Mouse (Mus musculus) stomach, postnatal 0 days (tissue): ENCODE data around the gene Hspbp1. TPM values are rescaled to one million over a fixed set of nuclear protein-coding genes. Genes with fewer than 3 reads are reported as not detected.

Experiments
- ATAC-seq: fragments of 200-750 bp; cut with Nextera tagmentation; 2 replicates; pipeline ENCODE4 v1.8.0; 2017; ENCODE audit not compliant: low FRiP score, low TSS enrichment
- DNase-seq: peaks from one replicate; pipeline ENCODE4 v3.0.0-alpha.2; 2016; ENCODE audit warnings: low spot score
- H3K27ac ChIP-seq: fragments of 300-500 bp; sonication (generic); replicated peaks from 2 replicates; pipeline ENCODE4 v1.5.1; 2014; ENCODE audit warnings: mild to moderate bottlenecking, control low read depth
- H3K27me3 ChIP-seq: fragments of 300-500 bp; sonication (generic); 2 replicates; pipeline ENCODE4 v1.6.1; 2014; ENCODE audit warnings: low read length; ENCODE audit not compliant: control insufficient read depth, insufficient read depth
- H3K36me3 ChIP-seq: fragments of 300-500 bp; sonication (generic); 2 replicates; pipeline ENCODE4 v1.6.1; 2014; ENCODE audit warnings: low read length, mixed read lengths; ENCODE audit not compliant: control insufficient read depth, insufficient read depth
- H3K4me1 ChIP-seq: fragments of 300-500 bp; sonication (generic); replicated peaks from 2 replicates; pipeline ENCODE4 v1.6.1; 2014; ENCODE audit warnings: antibody characterized with exemption; ENCODE audit not compliant: control insufficient read depth, insufficient read depth
- H3K4me2 ChIP-seq: fragments of 300-500 bp; sonication (generic); replicated peaks from 2 replicates; pipeline ENCODE4 v1.6.1; 2014; ENCODE audit warnings: low read depth, mild to moderate bottlenecking, control low read depth, moderate library complexity
- H3K4me3 ChIP-seq: fragments of 300-500 bp; sonication (generic); 2 replicates; pipeline ENCODE4 v1.5.1; 2014; ENCODE audit warnings: low read depth, low read length, control low read depth
- H3K9ac ChIP-seq: fragments of 300-500 bp; sonication (generic); 2 replicates; pipeline ENCODE4 v1.6.1; 2014; ENCODE audit warnings: mild to moderate bottlenecking, low read length, control low read depth, mixed read lengths
- H3K9me3 ChIP-seq: fragments of 300-500 bp; sonication (generic); 2 replicates; pipeline ENCODE4 v1.6.1; 2016; ENCODE audit warnings: low read length; ENCODE audit not compliant: control insufficient read depth
- CTCF ChIP-seq: IDR thresholded peaks from 2 replicates; pipeline ENCODE4 v1.5.1; 2016; ENCODE audit warnings: antibody characterized with exemption, low read depth, mild to moderate bottlenecking, moderate library complexity
- EP300 ChIP-seq: optimal IDR thresholded peaks from 2 replicates; pipeline ENCODE3; 2016; ENCODE audit warnings: antibody characterized with exemption
- WGBS: fragments of 180-500 bp; shearing (Covaris S2); extraction: QIAGEN DNeasy Blood & Tissue Kit; methylation state at CpG from one replicate; pipeline ENCODE4 v1.1.7; 2014; 5-methylcytosine and 5-hydroxymethylcytosine counted together
- polyA plus RNA-seq: library from polyadenylated mRNA; unstranded; fragments of >200 nt; fragmentation: Nextera tagmentation; extraction: Ambion mirVana; gene quantifications from 2 replicates; pipeline ENCODE4 v1.2.1, GENCODE M21; 2015

Gene Hspbp1
- polyA plus RNA-seq, 1 experiment from 2014 or later = 59.1 TPM

DNA sequence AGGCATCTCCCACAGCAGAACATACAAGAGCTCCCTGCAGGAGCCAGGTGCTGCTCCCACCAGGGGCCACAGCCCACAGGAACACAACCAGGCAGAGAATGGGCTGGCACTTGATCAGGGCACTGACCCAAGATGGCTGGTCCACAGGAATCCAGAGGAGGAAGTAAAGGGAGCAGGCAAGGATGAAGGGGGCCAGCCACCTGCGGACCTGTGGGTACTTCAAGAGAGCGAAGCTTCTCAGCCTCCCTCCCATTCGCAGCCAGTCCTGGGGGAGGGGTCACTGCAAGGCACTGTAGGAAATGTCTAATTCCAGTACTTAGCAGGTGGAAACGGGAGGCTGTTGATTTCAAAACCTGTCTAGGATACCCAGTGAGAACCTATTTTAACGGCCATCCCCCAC is 55.3 kb downstream of the Hspbp1 start:
- Histone ChIP-seq H3K9me3 (no peaks in the 10 kb centered on the region), H3K27me3 (no peaks in the 10 kb centered on the region), H3K36me3 (peaks cover 25% of the 10 kb centered on the region), H3K4me1 (no peaks in the 10 kb centered on the region), H3K4me3 (no peak overlapping the region), H3K4me2 (no peak overlapping the region), H3K27ac (no peak overlapping the region), H3K9ac (no peak overlapping the region)
- ATAC-seq = no peak
- no peak for DNase-seq
- TF ChIP-seq EP300 = no peak
- TF ChIP-seq CTCF = no peak
- 66% methylated on average over 5 of the region's 5 CpGs for WGBS

DNA sequence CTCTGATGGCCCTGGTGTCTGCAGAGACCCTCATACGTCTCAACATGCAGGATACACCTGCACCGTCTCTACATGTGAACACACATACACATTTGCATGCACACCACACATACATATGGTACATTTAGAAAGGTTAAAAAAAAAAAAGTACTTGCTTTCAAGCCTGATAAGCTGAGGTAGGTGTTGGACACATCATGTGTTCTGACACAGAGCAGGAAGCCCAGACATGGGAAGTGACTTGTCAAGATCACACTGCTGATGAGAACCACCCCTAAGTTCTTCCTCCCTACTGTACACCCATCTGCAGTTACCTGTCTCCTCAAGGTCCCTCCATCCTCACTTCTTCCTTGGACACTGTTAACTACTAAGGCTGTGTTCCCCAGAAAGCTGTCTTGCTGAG is 58.9 kb downstream of the Hspbp1 start:
- no peak for ATAC-seq
- Histone ChIP-seq H3K9ac (no peak overlapping the region), H3K36me3 (peaks cover 9% of the 10 kb centered on the region), H3K27ac (no peak overlapping the region), H3K9me3 (no peaks in the 10 kb centered on the region), H3K27me3 (no peaks in the 10 kb centered on the region), H3K4me1 (no peaks in the 10 kb centered on the region), H3K4me2 (no peak overlapping the region), H3K4me3 (no peak overlapping the region)
- TF ChIP-seq CTCF (no peak), EP300 (no peak)
- DNase-seq = no peak
- 84% methylated on average over 2 of the region's 2 CpGs for WGBS

DNA sequence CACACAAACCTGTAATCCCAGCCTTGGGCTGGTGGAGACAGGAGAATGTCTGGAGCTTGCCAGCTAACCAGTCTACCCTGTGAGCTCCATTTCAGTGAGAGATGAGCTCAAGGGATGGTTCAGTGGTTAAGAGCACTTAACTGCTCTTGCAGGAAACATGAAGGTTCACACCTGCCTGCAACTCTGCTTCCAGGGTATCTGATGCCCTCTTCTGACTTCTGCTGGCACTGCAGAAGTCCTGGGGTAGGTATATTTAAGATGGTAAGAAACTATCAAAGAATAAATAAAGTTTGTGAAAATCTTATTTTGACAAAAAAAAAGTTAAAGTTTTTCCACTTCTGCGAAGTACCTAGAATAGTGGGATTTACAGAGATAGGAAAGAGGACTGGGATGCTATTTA is 60.5 kb downstream of the Hspbp1 start:
- no peak overlapping the region for H3K4me3 ChIP-seq
- H3K9ac ChIP-seq = no peak overlapping the region
- DNase-seq (no peak), ATAC-seq (no peak)
- TF ChIP-seq CTCF = peak; percentile 55
- no peak for TF ChIP-seq EP300
- H3K4me2 ChIP-seq = no peak overlapping the region
- H3K27me3 ChIP-seq = no peaks in the 10 kb centered on the region
- no peaks in the 10 kb centered on the region for H3K36me3 ChIP-seq
- 36% methylated on average over 1 of the region's 1 CpGs for WGBS
- H3K27ac ChIP-seq = no peak overlapping the region
- no peaks in the 10 kb centered on the region for H3K9me3 ChIP-seq
- no peaks in the 10 kb centered on the region for H3K4me1 ChIP-seq

DNA sequence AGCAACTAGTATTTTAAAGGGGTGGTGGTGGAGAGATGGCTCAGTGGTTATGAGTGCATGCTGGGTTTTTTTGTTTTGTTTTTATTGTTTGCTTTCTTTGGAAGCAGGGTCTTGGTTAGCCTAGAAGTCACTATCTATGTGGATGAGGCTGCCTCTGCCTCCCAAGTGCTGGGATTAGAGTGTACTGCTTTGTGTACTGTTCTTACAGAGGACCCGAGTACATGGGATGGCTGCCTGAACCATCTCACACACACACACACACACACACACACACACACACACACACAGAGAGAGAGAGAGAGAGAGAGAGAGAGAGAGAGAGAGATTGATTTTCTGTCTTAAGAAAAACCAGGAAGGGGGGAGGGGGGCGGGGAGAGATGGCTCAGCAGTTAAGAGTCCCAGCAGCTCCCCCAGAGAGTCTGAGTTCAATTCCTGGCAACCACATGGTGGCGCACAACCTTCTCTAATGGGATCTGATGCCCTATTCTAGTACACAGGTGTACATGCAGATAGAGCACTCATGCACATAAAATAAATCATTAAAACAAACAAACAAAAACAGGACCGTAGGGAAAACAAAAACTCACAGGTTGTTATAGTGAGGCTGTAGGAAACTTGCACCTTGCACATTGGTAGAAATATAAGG is 61.2 kb downstream of the Hspbp1 start:
- ATAC-seq (no peak), DNase-seq (peak; percentile 55)
- Histone ChIP-seq H3K27ac (no peak overlapping the region), H3K4me2 (no peak overlapping the region), H3K9me3 (no peaks in the 10 kb centered on the region), H3K27me3 (no peaks in the 10 kb centered on the region), H3K9ac (no peak overlapping the region), H3K36me3 (no peaks in the 10 kb centered on the region), H3K4me3 (no peak overlapping the region), H3K4me1 (no peaks in the 10 kb centered on the region)
- no peak for TF ChIP-seq EP300
- peak; percentile 71 for TF ChIP-seq CTCF
- 20% methylated on average over 4 of the region's 4 CpGs for WGBS

DNA sequence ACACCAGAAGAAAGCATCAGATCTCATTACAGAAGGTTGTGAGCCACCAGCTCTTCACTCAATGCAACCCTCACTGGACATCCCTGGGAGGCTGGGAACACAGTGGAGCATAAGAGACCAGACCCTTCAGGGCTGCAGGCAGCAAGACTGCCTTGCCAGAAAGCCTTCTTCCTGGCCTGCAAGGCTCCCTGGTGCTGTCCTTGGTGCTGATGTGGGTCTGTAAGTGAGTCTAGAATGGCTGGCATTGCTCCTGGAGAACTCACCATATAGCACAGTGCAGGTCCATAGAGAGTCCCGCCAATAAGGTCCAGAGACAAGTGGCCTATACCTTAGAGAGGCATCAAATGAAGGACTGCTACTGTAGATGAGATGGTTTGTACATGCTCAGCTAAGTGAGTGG is 64.9 kb downstream of the Hspbp1 start:
- no peak overlapping the region for H3K27ac ChIP-seq
- DNase-seq (peak; percentile 75), ATAC-seq (0 out of 2 replicates have a peak, but pooled peaks have one; percentile 23)
- TF ChIP-seq EP300 = no peak
- TF ChIP-seq CTCF = no peak
- no peak overlapping the region for H3K9ac ChIP-seq
- H3K4me3 ChIP-seq = no peak overlapping the region
- H3K27me3 ChIP-seq = no peaks in the 10 kb centered on the region
- no peaks in the 10 kb centered on the region for H3K9me3 ChIP-seq
- H3K4me2 ChIP-seq = no peak overlapping the region
- no peaks in the 10 kb centered on the region for H3K36me3 ChIP-seq
- WGBS = 40% methylated on average over 1 of the region's 1 CpGs
- no peaks in the 10 kb centered on the region for H3K4me1 ChIP-seq

DNA sequence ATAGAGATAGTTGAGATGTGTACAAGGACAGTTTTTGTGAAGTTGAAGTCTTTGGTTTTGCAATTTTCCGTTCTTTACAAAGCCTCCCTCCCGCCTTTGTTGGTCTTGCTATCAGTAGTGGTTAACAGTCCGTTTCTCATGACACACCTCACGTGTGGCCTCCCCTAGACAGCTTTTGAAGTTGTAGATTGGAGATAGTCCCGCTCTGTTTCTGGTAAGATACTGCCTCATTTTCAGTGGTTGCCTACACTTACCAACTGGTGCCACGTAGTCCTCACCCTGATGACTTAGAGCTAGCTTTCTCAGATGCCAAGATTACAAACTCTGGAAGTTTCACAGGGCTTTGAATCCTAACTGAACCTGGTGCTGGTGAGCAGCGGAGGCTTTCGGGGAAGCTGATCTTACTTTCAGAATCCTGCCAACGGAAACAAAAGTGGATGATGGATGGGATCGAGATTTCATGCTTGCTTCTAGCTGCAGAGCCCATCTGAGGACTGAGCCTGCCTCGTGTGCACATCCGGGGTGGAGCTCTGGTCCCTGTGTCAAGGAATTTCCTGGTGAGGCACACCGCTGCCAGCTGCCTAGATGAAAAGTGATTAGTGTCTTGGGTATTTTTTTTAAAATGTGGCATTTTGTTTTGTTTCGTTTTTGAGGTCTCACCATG is 71.0 kb downstream of the Hspbp1 start:
- ATAC-seq (no peak), DNase-seq (no peak)
- no peak overlapping the region for H3K9ac ChIP-seq
- H3K4me2 ChIP-seq = no peak overlapping the region
- H3K4me1 ChIP-seq = no peaks in the 10 kb centered on the region
- H3K4me3 ChIP-seq = no peak overlapping the region
- TF ChIP-seq CTCF = no peak
- TF ChIP-seq EP300 = no peak
- no peaks in the 10 kb centered on the region for H3K9me3 ChIP-seq
- H3K36me3 ChIP-seq = no peaks in the 10 kb centered on the region
- H3K27ac ChIP-seq = no peak overlapping the region
- 46% methylated on average over 14 of the region's 14 CpGs for WGBS
- no peaks in the 10 kb centered on the region for H3K27me3 ChIP-seq
